Mouse (Mus musculus) limb, embryonic 11.5 days (tissue): ENCODE measurements at regions not wholly inside any gene's neighbourhood (a gene's known extent, or its start where the extent isn't known, plus 50 kb on each side); places are given as distances from the start of the nearest gene placed in this dataset.

Experiments used
- ATAC-seq: fragments of 200-750 bp; cut with Nextera tagmentation; 2 replicates; pipeline ENCODE4 v1.8.0; 2017; ENCODE audit warnings: low read depth; ENCODE audit not compliant: insufficient number of reproducible peaks, low FRiP score, low TSS enrichment
- DNase-seq: peaks from one replicate; pipeline ENCODE4 v3.0.0-alpha.2; 2015; ENCODE audit warnings: low spot score
- H3K27ac ChIP-seq: fragments of 300-500 bp; sonication (generic); replicated peaks from 2 replicates; pipeline ENCODE4 v1.5.1; 2014; ENCODE audit warnings: low read depth, mild to moderate bottlenecking, low read length
- H3K27me3 ChIP-seq: fragments of 300-500 bp; sonication (generic); 2 replicates; pipeline ENCODE4 v1.6.1; 2014; ENCODE audit warnings: mild to moderate bottlenecking, low read length, mixed read lengths; ENCODE audit not compliant: control insufficient read depth, insufficient read depth
- H3K36me3 ChIP-seq: fragments of 300-500 bp; sonication (generic); 2 replicates; pipeline ENCODE4 v1.6.1; 2014; ENCODE audit warnings: mild to moderate bottlenecking, low read length, moderate library complexity, mixed read lengths; ENCODE audit not compliant: control insufficient read depth, insufficient read depth
- H3K4me1 ChIP-seq: fragments of 300-500 bp; sonication (generic); 2 replicates; pipeline ENCODE4 v1.6.1; 2014; ENCODE audit warnings: low read length, mixed read lengths; ENCODE audit not compliant: control insufficient read depth, insufficient read depth
- H3K4me2 ChIP-seq: fragments of 300-500 bp; sonication (generic); 2 replicates; pipeline ENCODE4 v1.6.1; 2014; ENCODE audit warnings: low read depth, mild to moderate bottlenecking, moderate library complexity; ENCODE audit not compliant: severe bottlenecking
- H3K4me3 ChIP-seq: fragments of 300-500 bp; sonication (generic); 2 replicates; pipeline ENCODE4 v1.5.1; 2014; ENCODE audit warnings: low read depth, low read length
- H3K9ac ChIP-seq: fragments of 300-500 bp; sonication (generic); 2 replicates; pipeline ENCODE4 v1.6.1; 2014; ENCODE audit warnings: mild to moderate bottlenecking, low read length
- H3K9me3 ChIP-seq: fragments of 300-500 bp; sonication (generic); 2 replicates; pipeline ENCODE4 v1.6.1; 2016; ENCODE audit warnings: low read length; ENCODE audit not compliant: control insufficient read depth
- WGBS: fragments of 180-500 bp; shearing (Covaris S2); extraction: QIAGEN DNeasy Blood & Tissue Kit; methylation state at CpG from one replicate; pipeline ENCODE4 v1.1.7; 2014; 5-methylcytosine and 5-hydroxymethylcytosine counted together

DNA sequence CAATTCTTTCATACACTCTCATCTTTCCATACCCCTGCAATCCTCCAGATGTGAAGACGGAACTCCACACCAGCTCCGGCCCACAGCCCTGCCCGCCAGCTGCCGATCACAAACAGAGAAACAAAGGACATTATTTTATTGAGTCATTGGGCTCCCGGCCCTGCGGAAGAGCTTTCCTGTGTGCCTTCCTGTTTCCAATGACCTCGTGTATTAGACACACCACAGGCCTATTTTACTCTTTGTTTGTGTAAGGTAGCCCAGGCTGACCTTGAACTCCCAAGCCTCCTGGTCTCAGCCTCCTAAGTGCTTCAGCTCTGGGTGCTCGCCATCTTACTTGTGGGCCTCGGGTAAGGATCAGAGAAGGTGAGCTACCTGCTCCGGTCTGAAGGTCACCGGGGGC is 53.1 kb upstream of the Thy1 start:
- H3K9me3 ChIP-seq = no peaks in the 10 kb centered on the region
- no peak overlapping the region for H3K4me2 ChIP-seq
- H3K4me3 ChIP-seq = no peak overlapping the region
- no peak overlapping the region for H3K9ac ChIP-seq
- no peaks in the 10 kb centered on the region for H3K27me3 ChIP-seq
- 82% methylated on average over 11 of the region's 11 CpGs for WGBS
- H3K4me1 ChIP-seq = peaks cover 18% of the 10 kb centered on the region
- DNase-seq = no peak
- H3K36me3 ChIP-seq = no peaks in the 10 kb centered on the region
- no peak for ATAC-seq
- no peak overlapping the region for H3K27ac ChIP-seq

DNA sequence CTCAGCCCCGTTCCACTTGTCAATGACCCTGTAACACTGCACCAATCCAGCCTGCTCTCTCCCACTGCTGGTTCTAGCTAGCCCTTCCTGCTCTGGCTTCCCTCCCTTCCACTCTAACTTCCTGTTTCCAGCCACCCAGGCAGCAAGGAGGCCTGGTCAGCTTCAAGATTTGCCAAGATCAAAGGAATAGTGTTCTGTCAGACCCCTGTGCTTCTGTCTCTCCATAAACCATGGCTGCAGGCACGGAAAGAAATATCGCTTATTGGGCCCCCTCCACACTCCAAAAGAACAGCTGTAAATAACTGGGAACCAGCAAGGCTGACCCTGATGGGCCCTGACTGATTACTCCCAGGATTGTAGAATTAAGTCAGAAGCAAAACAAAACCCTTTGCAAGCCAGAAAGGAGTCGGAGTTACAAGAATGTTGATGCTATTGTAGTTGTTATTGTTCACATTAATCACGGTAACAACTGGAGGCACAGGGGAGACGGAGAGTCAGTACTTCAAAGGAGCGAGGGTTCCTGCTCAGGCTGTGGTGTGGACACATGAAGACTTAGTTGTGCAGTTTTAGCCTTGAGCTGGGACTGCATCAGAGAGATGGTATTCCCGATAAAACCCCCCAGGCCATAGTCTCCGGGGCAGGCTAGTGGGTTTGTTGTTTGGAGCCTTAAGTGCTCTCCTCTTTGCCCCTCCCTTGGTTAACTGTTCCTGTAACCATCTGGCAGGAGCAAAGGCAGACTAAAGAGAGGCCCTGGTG is 49.8 kb upstream of the Thy1 start:
- Histone ChIP-seq H3K9me3 (no peaks in the 10 kb centered on the region), H3K4me1 (peaks cover 18% of the 10 kb centered on the region), H3K27ac (peak overlapping the region; percentile 60), H3K4me3 (no peak overlapping the region), H3K36me3 (no peaks in the 10 kb centered on the region), H3K27me3 (no peaks in the 10 kb centered on the region), H3K4me2 (no peak overlapping the region), H3K9ac (no peak overlapping the region; the same call in 1 of the 2 replicates)
- ATAC-seq (peak; percentile 56; the same call in 1 of the 2 replicates), DNase-seq (peak; percentile 77)
- WGBS = 1% methylated on average over 9 of the region's 9 CpGs
